Mouse (Mus musculus): Measurements from ENCODE around the gene Ctnnb1. TPM values are rescaled to one million over a fixed set of nuclear protein-coding genes. Genes with fewer than 3 reads are reported as not detected.

Gene Ctnnb1
- polyA plus RNA-seq (2017; shearing (Covaris generic)), result 114 TPM

DNA sequence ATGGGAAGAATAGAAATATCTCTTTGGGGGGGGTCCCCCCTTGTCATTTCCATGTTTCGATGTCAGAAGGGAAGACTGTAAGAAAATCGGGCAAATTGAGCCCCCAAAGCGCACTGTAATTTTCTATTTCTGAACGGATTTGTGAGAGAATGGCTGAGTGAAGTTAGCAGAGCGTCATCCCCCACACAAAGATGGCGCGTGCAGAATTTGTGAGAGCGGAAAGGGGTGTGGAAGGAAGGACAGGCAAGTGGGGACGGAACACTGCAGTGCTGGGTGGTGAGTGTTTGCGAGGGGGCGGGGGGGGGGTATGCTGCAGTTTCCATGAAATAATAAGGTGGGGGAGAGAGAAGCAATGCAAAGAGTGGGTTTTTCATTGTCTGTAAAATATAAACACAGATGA lies at the start of gene Ctnnb1:
Gene Ctnnb1, plus strand, starts transcription at position 136 of the 400 bp plus-strand sequence.

